Mouse (Mus musculus): ENCODE data around the gene Gm13279.
"Not testable (repeated sequence)": the region's sequence is repeated elsewhere in the genome, so short reads cannot be mapped to it uniquely, and the experiment has no call there.

Gene Gm13279

GRCm38 (mm10) chr4:88799365-88799764 is 2.2 kb downstream of the Gm13279 start, which contains the start of gene Gm13285:
Gm13285 (plus strand) TSS chr4:88799665.
- DNase-seq, result not testable (repeated sequence)

- not testable (repeated sequence) for DNase-seq
These were observed 5.8 kb downstream of the Gm13279 start, which contains the start of gene Gm13287 for GRCm38 (mm10) chr4:88802954-88803353. Gm13287 (plus strand) TSS chr4:88803254.

- not testable (repeated sequence) for DNase-seq
These were observed 8.0 kb downstream of the Gm13279 start, which contains the start of gene Gm13288 for GRCm38 (mm10) chr4:88805231-88805630. Gm13288 (plus strand) TSS chr4:88805531.

- DNase-seq, result not testable (repeated sequence)
These were observed 8.6 kb downstream of the Gm13279 start for GRCm38 (mm10) chr4:88805761-88806160.

- DNase-seq, result no peak
These were observed 18.7 kb downstream of the Gm13279 start, which contains the start of gene Ifna7 for GRCm38 (mm10) chr4:88815928-88816327. Ifna7 (plus strand) TSS chr4:88816228.

- DNase-seq, result no peak
These were observed 22.5 kb downstream of the Gm13279 start, which contains the start of gene Ifna11 for GRCm38 (mm10) chr4:88819659-88820058. Ifna11 (plus strand) TSS chr4:88819959.

GRCm38 (mm10) chr4:88822995-88823394 is 25.8 kb downstream of the Gm13279 start:
- no peak for DNase-seq

- not testable (repeated sequence) for DNase-seq
These were observed 29.9 kb downstream of the Gm13279 start, which contains the start of gene Ifna6 for GRCm38 (mm10) chr4:88827116-88827515. Ifna6 (plus strand) TSS chr4:88827416.

GRCm38 (mm10) chr4:88830523-88830922 is 33.3 kb downstream of the Gm13279 start:
- DNase-seq, result peak; percentile 28

GRCm38 (mm10) chr4:88835225-88835624 is 38.0 kb downstream of the Gm13279 start, which contains the start of gene Ifna5:
Ifna5 (plus strand) TSS chr4:88835525.
- DNase-seq, result not testable (repeated sequence)

GRCm38 (mm10) chr4:88838828-88839227 is 41.6 kb downstream of the Gm13279 start:
- no peak for DNase-seq

- no peak for DNase-seq
These were observed 42.9 kb downstream of the Gm13279 start for GRCm38 (mm10) chr4:88840058-88840457.

GRCm38 (mm10) chr4:88841438-88841911 is 44.3 kb downstream of the Gm13279 start, which contains the start of gene Ifna4:
Ifna4 (plus strand) TSS chr4:88841861.
- no peak for DNase-seq

GRCm38 (mm10) chr4:88845334-88845733 is 48.1 kb downstream of the Gm13279 start:
- no peak for DNase-seq

Measured in right cerebral cortex, postnatal 14 days (tissue).